Mouse (Mus musculus) midbrain, embryonic 10.5 days (tissue): ENCODE results near the gene Dyrk2. TPM values are rescaled to one million over a fixed set of nuclear protein-coding genes. Genes with fewer than 3 reads are reported as not detected.

Experiments used
- DNase-seq: peaks from one replicate; pipeline ENCODE4 v3.0.0-alpha.2; 2017; ENCODE audit warnings: low spot score
- H3K27ac ChIP-seq: fragments of 300-500 bp; sonication (generic); replicated peaks from 2 replicates; pipeline ENCODE4 v1.5.1; 2016; ENCODE audit warnings: mild to moderate bottlenecking
- H3K27me3 ChIP-seq: fragments of 300-500 bp; sonication (generic); 2 replicates; pipeline ENCODE4 v1.6.1; 2016; ENCODE audit warnings: low read depth, mild to moderate bottlenecking; ENCODE audit not compliant: poor library complexity, severe bottlenecking
- H3K36me3 ChIP-seq: fragments of 300-500 bp; sonication (generic); 2 replicates; pipeline ENCODE4 v1.6.1; 2016; ENCODE audit warnings: mild to moderate bottlenecking, moderate library complexity
- H3K4me1 ChIP-seq: fragments of 300-500 bp; sonication (generic); 2 replicates; pipeline ENCODE4 v1.6.1; 2016
- H3K4me3 ChIP-seq: fragments of 300-500 bp; sonication (generic); 2 replicates; pipeline ENCODE4 v1.5.1; 2016; ENCODE audit warnings: mild to moderate bottlenecking, moderate library complexity
- H3K9me3 ChIP-seq: fragments of 300-500 bp; sonication (generic); replicated peaks from 2 replicates; pipeline ENCODE4 v1.6.1; 2016; ENCODE audit warnings: mild to moderate bottlenecking
- WGBS: fragments of 180-500 bp; shearing (Covaris S2); methylation state at CpG from one replicate; pipeline ENCODE4 v1.1.7; 2016; 5-methylcytosine and 5-hydroxymethylcytosine counted together
- polyA plus RNA-seq: library from polyadenylated mRNA; unstranded; fragments of >200 nt; fragmentation: Nextera tagmentation; extraction: Ambion mirVana; gene quantifications from 2 replicates; pipeline ENCODE4 v1.2.1, GENCODE M21; 2016

Dyrk2 gene
- polyA plus RNA-seq, 1 experiment from 2014 or later: 6.6 TPM

- H3K4me1 ChIP-seq: peaks cover 49% of the 10 kb centered on the region
- 11% methylated on average over 16 of the region's 16 CpGs for whole genome bisulfite sequencing
- DNase-seq: no peak
Measured at GRCm38 (mm10) chr10:118867304-118867895, 2.6 kb downstream of the Dyrk2 start.

GRCm38 (mm10) chr10:118864976-118865375 is 5.0 kb downstream of the Dyrk2 start:
- 96% methylated on average over 7 of the region's 7 CpGs for WGBS
- H3K36me3 ChIP-seq: peaks cover 56% of the 10 kb centered on the region
- H3K27ac ChIP-seq: no peak overlapping the region
- no peak for DNase-seq
- peaks cover 32% of the 10 kb centered on the region for H3K4me1 ChIP-seq
- H3K4me3 ChIP-seq: no peak overlapping the region
- H3K9me3 ChIP-seq: peaks cover 24% of the 10 kb centered on the region
- no peaks in the 10 kb centered on the region for H3K27me3 ChIP-seq

More at GRCm38 (mm10) chr10:118867304-118867895, 2.6 kb downstream of the Dyrk2 start:
- Histone ChIP-seq H3K9me3 (peaks cover 7% of the 10 kb centered on the region; the same call in 1 of the 2 replicates), H3K4me3 (peak overlapping the region; percentile 92), H3K27ac (peak overlapping the region; percentile 99), H3K36me3 (peaks cover 32% of the 10 kb centered on the region), H3K27me3 (no peaks in the 10 kb centered on the region)

- WGBS: 94% methylated on average over 8 of the region's 8 CpGs
- Histone ChIP-seq H3K36me3 (peaks cover 70% of the 10 kb centered on the region), H3K27me3 (no peaks in the 10 kb centered on the region), H3K27ac (no peak overlapping the region), H3K9me3 (peaks cover 31% of the 10 kb centered on the region), H3K4me3 (no peak overlapping the region), H3K4me1 (peaks cover 27% of the 10 kb centered on the region)
- DNase-seq: no peak
Measured at GRCm38 (mm10) chr10:118863611-118864010, 6.4 kb downstream of the Dyrk2 start.

- WGBS: 93% methylated on average over 4 of the region's 4 CpGs
- Histone ChIP-seq H3K36me3 (peaks cover 82% of the 10 kb centered on the region), H3K4me3 (no peak overlapping the region)
Measured at GRCm38 (mm10) chr10:118862233-118862632, 7.8 kb downstream of the Dyrk2 start.

GRCm38 (mm10) chr10:118861234-118862025 is 8.6 kb downstream of the Dyrk2 start:
- WGBS: 93% methylated on average over 11 of the region's 11 CpGs
- DNase-seq: no peak
- peaks cover 90% of the 10 kb centered on the region for H3K36me3 ChIP-seq
- peaks cover 14% of the 10 kb centered on the region for H3K4me1 ChIP-seq
- H3K4me3 ChIP-seq: no peak overlapping the region
- peaks cover 31% of the 10 kb centered on the region for H3K9me3 ChIP-seq
- H3K27ac ChIP-seq: no peak overlapping the region
- H3K27me3 ChIP-seq: no peaks in the 10 kb centered on the region

More at GRCm38 (mm10) chr10:118862233-118862632, 7.8 kb downstream of the Dyrk2 start:
- H3K9me3 ChIP-seq: peaks cover 31% of the 10 kb centered on the region
- no peak overlapping the region for H3K27ac ChIP-seq
- no peaks in the 10 kb centered on the region for H3K27me3 ChIP-seq
- DNase-seq: no peak
- H3K4me1 ChIP-seq: peaks cover 22% of the 10 kb centered on the region

DNA sequence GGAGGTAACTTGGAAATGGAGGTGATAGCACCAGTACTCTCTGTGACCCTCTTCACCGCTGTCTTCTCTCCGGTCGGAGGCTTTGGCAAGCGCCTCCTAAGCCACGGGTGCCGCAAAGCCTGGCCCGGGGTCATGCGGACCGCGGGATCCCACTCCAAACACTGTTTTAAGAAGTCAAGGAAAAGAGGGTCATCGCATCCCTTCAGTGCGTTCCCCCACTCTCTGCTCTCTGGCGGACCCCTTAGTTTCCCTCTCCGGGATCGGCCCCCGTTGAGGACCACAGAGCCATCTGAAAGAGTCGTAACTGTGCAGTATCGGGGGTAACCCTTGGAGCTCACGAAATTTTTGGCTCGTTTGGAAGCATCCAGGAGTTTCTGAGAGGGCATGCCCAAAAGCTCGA is 10.4 kb downstream of the Dyrk2 start:
- no peaks in the 10 kb centered on the region for H3K27me3 ChIP-seq
- WGBS: 94% methylated on average over 21 of the region's 21 CpGs
- H3K4me3 ChIP-seq: no peak overlapping the region
- no peaks in the 10 kb centered on the region for H3K4me1 ChIP-seq
- H3K36me3 ChIP-seq: peaks cover 94% of the 10 kb centered on the region
- DNase-seq: no peak
- H3K9me3 ChIP-seq: peaks cover 31% of the 10 kb centered on the region
- H3K27ac ChIP-seq: no peak overlapping the region

- Histone ChIP-seq H3K9me3 (peaks cover 4% of the 10 kb centered on the region), H3K4me1 (peaks cover 5% of the 10 kb centered on the region; the same call in 1 of the 2 replicates), H3K27ac (no peak overlapping the region), H3K4me3 (no peak overlapping the region), H3K36me3 (peaks cover 45% of the 10 kb centered on the region), H3K27me3 (no peaks in the 10 kb centered on the region)
- DNase-seq: peak; percentile 9
- WGBS: 94% methylated on average over 9 of the region's 9 CpGs
Measured at GRCm38 (mm10) chr10:118854641-118855040, 15.4 kb downstream of the Dyrk2 start.

- whole genome bisulfite sequencing: 86% methylated on average over 16 of the region's 16 CpGs
- no peak overlapping the region for H3K27ac ChIP-seq
- no peaks in the 10 kb centered on the region for H3K27me3 ChIP-seq
- H3K36me3 ChIP-seq: peaks cover 26% of the 10 kb centered on the region
- H3K4me3 ChIP-seq: no peak overlapping the region
- no peaks in the 10 kb centered on the region for H3K9me3 ChIP-seq
- peak; percentile 11 for DNase-seq
- H3K4me1 ChIP-seq: peaks cover 5% of the 10 kb centered on the region; the same call in 1 of the 2 replicates
Measured at GRCm38 (mm10) chr10:118852554-118852953, 17.5 kb downstream of the Dyrk2 start.

- H3K27ac ChIP-seq: no peak overlapping the region
- H3K4me1 ChIP-seq: peaks cover 5% of the 10 kb centered on the region; the same call in 1 of the 2 replicates
- no peak overlapping the region for H3K4me3 ChIP-seq
- no peak for DNase-seq
- H3K27me3 ChIP-seq: no peaks in the 10 kb centered on the region
- no peaks in the 10 kb centered on the region for H3K9me3 ChIP-seq
- 79% methylated on average over 4 of the region's 4 CpGs for WGBS
- H3K36me3 ChIP-seq: no peaks in the 10 kb centered on the region
Measured at GRCm38 (mm10) chr10:118848501-118848900, 21.5 kb downstream of the Dyrk2 start.

- DNase-seq: no peak
- 67% methylated on average over 10 of the region's 10 CpGs for WGBS
- Histone ChIP-seq H3K9me3 (no peaks in the 10 kb centered on the region), H3K27ac (no peak overlapping the region), H3K4me3 (no peak overlapping the region), H3K27me3 (no peaks in the 10 kb centered on the region), H3K36me3 (no peaks in the 10 kb centered on the region), H3K4me1 (no peaks in the 10 kb centered on the region)
Measured at GRCm38 (mm10) chr10:118846991-118847545, 22.9 kb downstream of the Dyrk2 start.

DNA sequence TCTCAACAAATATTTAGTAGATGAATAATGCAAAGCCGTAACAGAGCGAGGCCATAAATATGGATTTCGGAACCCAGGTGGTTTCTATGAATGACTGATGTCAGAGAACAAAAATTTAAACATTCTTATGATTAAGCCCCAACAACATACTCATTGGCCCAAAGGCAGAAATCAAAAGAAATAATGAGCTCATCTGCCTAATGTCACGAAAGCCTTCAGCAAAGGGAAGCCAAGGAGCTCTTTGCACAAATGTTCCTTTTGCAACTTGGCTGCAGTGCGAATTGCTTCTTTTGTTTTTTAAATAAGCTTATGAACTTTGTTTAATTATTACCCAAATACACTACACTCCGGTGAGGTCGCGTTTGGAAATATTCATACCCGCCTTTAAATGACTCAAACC is 29.4 kb downstream of the Dyrk2 start:
- Histone ChIP-seq H3K9me3 (no peaks in the 10 kb centered on the region), H3K4me3 (no peak overlapping the region), H3K27ac (no peak overlapping the region), H3K27me3 (no peaks in the 10 kb centered on the region), H3K4me1 (no peaks in the 10 kb centered on the region), H3K36me3 (no peaks in the 10 kb centered on the region)
- WGBS: 94% methylated on average over 9 of the region's 9 CpGs
- no peak for DNase-seq

- WGBS: 92% methylated on average over 19 of the region's 19 CpGs
- no peaks in the 10 kb centered on the region for H3K36me3 ChIP-seq
- no peaks in the 10 kb centered on the region for H3K27me3 ChIP-seq
- no peak for DNase-seq
- no peaks in the 10 kb centered on the region for H3K4me1 ChIP-seq
- H3K9me3 ChIP-seq: no peaks in the 10 kb centered on the region
- no peak overlapping the region for H3K27ac ChIP-seq
- no peak overlapping the region for H3K4me3 ChIP-seq
Measured at GRCm38 (mm10) chr10:118839343-118840141, 30.5 kb downstream of the Dyrk2 start.
